Mouse (Mus musculus): ENCODE results near the gene Supt20. TPM values are rescaled to one million over a fixed set of nuclear protein-coding genes. Genes with fewer than 3 reads are reported as not detected.

Gene Supt20
- polyA plus RNA-seq (2014; fragmentation: Illumina TruSeq; extraction: RNeasy Lipid Tissue Mini Kit (QIAGEN cat#74804)), result 110 TPM

DNA sequence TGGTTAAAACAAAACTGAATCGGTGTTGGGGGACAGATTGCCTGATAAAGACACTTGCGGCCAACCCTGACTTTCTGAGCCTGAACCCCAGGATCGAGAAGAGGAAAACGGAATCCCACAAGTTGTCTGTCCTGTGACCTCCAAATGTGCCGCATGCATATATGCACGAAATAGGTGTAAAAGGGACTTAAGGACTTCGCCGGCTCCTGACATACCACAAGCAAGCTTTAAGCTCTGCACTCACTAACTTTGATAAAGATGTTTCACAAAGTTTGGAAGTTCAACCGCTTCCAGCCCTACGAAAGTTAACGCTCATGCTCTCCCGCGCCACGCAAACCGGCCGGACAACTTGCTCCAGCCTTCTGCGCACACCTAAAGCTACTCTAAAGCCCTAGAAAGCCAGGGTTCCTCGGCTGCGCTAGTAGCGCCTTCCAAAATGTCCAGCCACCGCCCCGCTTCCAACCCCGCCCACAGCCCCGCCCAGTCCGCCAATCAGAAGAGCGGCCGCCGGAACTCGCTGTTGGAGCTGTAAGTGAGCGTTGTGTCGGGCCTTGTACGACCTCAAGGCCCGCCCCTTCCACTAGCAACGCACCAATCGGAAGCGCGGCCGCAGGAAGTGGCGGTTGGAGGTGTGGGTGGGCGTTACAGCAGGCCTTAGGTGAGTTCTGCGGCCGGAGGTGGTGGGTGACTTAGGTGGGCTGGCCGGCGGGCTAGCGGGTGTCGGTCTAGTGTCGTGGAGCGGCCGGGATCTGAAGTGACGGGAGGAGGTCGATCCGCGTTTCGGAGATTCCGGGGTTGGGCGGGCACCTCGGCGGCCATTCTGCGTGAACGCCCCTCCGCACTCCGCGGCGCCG is at the start of gene Supt20:
Supt20 (plus strand) TSS at position 606 of the 854 bp plus-strand sequence.

GRCm38 (mm10) chr3:54714253-54714652 is 21.6 kb downstream of the Supt20 start, which contains the start of gene Gm21958:
TSS of gene Gm21958 (minus strand) at chr3:54714353.

DNA sequence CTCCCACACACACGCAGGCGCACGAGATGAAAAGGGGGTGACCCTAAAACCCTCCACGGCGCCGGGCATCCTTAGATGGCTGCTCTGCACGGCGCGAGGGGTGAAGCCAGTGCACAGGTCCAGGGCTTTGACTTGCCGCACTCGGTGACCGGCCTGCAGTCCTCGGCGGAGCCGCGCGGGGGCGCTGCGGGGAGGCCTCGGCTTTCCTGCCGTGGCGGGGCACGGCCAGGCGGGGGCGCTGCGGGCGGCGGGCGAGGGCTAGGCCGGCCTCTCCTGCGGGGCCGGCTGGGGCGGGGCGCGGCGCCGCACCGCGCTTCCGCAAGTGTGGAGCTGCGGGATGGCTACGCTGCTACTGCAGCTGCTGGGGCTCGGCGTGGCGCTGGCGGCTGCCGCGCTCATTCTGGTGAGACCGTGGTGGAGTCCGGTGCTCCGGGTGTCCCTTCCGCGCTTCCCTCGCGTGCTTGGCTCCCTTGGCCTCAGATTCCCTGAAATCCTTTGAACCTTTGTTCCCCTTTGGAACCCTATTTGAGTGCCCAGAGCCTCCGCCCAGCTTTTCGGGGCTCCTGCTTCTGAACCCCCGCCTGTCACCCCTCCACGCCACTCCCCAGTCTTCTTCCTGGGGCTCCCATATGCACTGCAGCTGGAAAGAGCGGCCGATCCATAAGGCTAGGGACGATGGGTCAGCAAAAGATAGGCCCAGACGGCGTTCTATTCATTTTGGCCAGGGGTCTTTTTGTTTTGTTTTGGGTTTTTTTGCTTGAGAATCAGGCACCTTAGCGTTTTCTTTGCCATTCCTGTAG is 42.8 kb downstream of the Supt20 start, which contains the start of the genes Exosc8 and Alg5:
Exosc8 (minus strand) TSS at position 147 of the 800 bp plus-strand sequence.
Alg5 (plus strand) TSS at position 293 of the 800 bp plus-strand sequence.

GRCm38 (mm10) chr3:54755145-54756041 is 62.8 kb downstream of the Supt20 start, which contains the start of gene Smad9:
TSS of gene Smad9 (plus strand) at chr3:54755582.

Other genes starting within 250 kb of the Supt20 start
- gene Gm21958, start 21.5 kb downstream of the Supt20 start, polyA plus RNA-seq (2014; fragmentation: Illumina TruSeq; extraction: RNeasy Lipid Tissue Mini Kit (QIAGEN cat#74804)), result not detected
- gene Exosc8, start 42.6 kb downstream of the Supt20 start, polyA plus RNA-seq (2014; fragmentation: Illumina TruSeq; extraction: RNeasy Lipid Tissue Mini Kit (QIAGEN cat#74804)), result 41.7 TPM
- 29.9 TPM for gene Alg5, start 42.7 kb downstream of the Supt20 start, polyA plus RNA-seq (2014; fragmentation: Illumina TruSeq; extraction: RNeasy Lipid Tissue Mini Kit (QIAGEN cat#74804))
- gene Smad9, start 62.8 kb downstream of the Supt20 start, polyA plus RNA-seq (2014; fragmentation: Illumina TruSeq; extraction: RNeasy Lipid Tissue Mini Kit (QIAGEN cat#74804)), result 14.6 TPM
- gene Rfxap, start 115.0 kb downstream of the Supt20 start, polyA plus RNA-seq (2014; fragmentation: Illumina TruSeq; extraction: RNeasy Lipid Tissue Mini Kit (QIAGEN cat#74804)), result 20.3 TPM
- gene Sertm1, start 223.1 kb downstream of the Supt20 start, polyA plus RNA-seq (2014; fragmentation: Illumina TruSeq; extraction: RNeasy Lipid Tissue Mini Kit (QIAGEN cat#74804)), result not detected